Mouse (Mus musculus): ENCODE data around the gene Mospd3. TPM values are rescaled to one million over a fixed set of nuclear protein-coding genes. Genes with fewer than 3 reads are reported as not detected.

Mospd3 gene
- polyA plus RNA-seq (2015; fragmentation: Nextera tagmentation; extraction: Ambion mirVana) = 59.7 and 73.5 TPM in 2 replicates

GRCm38 (mm10) chr5:137600619-137601364, at the start of gene Mospd3:
TSS of gene Mospd3 (minus strand) at chr5:137601058.
- Histone ChIP-seq H3K4me1 (replicated peaks) (peaks cover 27% of the 10 kb centered on the region), H3K27ac (replicated peaks) (peak within 1 kb of the TSS; percentile 89), H3K4me2 (peak within 1 kb of the TSS; percentile 97), H3K36me3 (no peaks in the 10 kb centered on the region), H3K4me3 (peak within 1 kb of the TSS; percentile 87), H3K9me3 (no peaks in the 10 kb centered on the region), H3K27me3 (no peaks in the 10 kb centered on the region), H3K9ac (peak within 1 kb of the TSS; percentile 91)
- peak; percentile 96 for ATAC-seq (ENCODE audit: low FRiP score, low read depth)
- under 1% methylated on average over 41 of the region's 41 CpGs for WGBS

- Histone ChIP-seq H3K27ac (replicated peaks) (no peak overlapping the region), H3K36me3 (peaks cover 15% of the 10 kb centered on the region; the same call in 1 of the 2 replicates), H3K4me1 (replicated peaks) (peaks cover 21% of the 10 kb centered on the region), H3K4me2 (peak overlapping the region; percentile 39), H3K9ac (no peak overlapping the region), H3K9me3 (no peaks in the 10 kb centered on the region), H3K27me3 (peaks cover 22% of the 10 kb centered on the region), H3K4me3 (peak overlapping the region; percentile 6; the same call in 1 of the 2 replicates)
- WGBS = 23% methylated on average over 18 of the region's 18 CpGs
- ATAC-seq (ENCODE audit: low FRiP score, low read depth) = no peak
Measured at GRCm38 (mm10) chr5:137649669-137650571, 49.1 kb upstream of the Mospd3 start.

DNA sequence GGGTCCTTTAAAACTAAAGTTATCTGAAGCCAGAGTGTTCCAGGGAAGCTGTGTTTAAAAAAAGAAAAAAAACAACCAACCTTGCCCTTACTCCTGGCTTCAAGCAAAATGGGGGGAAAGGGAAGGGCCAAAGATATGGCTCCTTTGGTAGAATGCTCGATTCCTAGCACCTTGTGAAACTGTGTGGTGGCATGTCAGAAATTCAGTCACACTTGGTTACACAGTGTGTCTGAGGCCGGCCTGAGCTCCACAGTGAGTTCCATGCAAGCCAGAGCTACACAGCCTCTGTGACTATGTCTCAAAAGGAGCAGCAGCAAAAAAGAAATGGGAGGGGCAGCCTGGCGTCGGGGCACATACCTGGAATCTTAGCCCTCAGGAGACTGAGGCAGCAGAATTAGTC, 48.4 kb upstream of the Mospd3 start:
- Histone ChIP-seq H3K9ac (no peak overlapping the region), H3K4me3 (no peak overlapping the region), H3K27me3 (peaks cover 27% of the 10 kb centered on the region), H3K36me3 (peaks cover 13% of the 10 kb centered on the region; the same call in 1 of the 2 replicates), H3K9me3 (no peaks in the 10 kb centered on the region), H3K27ac (replicated peaks) (no peak overlapping the region), H3K4me1 (replicated peaks) (peaks cover 22% of the 10 kb centered on the region), H3K4me2 (no peak overlapping the region)
- ATAC-seq (ENCODE audit: low FRiP score, low read depth) = no peak
- WGBS = 30% methylated on average over 4 of the region's 4 CpGs

DNA sequence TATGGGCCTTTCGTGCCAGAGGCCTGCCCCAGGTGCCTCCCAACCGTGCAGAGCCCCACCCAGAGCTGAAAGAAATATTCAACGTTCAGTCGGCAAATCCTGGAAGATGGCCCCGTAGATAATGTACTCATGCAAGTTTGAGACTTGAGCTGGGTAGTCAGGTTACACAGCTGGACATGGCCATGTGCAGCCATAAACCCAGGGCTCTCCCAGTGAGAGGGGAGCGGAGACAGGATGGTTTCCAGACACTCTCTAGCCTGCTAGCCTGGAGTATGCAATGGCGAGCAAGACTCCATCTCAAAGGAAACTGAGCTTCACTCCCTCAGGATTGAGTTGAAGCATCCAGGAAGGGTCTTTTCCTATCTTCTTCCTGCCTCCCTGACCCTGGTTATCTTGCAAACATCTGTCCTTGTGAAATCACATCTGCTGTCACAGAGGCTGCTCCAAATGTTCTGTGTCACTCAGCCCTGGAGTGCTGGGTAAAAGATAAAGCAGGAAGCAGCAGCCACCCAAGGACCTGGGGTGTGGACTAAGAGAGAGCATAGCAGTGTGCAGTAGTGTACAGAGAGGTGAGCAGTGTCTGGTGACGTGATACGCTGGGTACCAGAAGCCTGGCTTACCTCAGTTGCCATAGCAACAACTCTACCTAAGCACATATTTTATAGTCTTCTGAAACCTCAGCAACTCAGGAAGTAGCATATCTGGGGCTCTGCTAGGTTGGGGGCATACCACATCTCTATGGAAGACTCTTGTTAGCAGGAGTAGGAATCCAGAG, 47.2 kb upstream of the Mospd3 start:
- Histone ChIP-seq H3K9ac (no peak overlapping the region), H3K4me1 (replicated peaks) (peaks cover 22% of the 10 kb centered on the region), H3K27me3 (peaks cover 35% of the 10 kb centered on the region), H3K9me3 (no peaks in the 10 kb centered on the region), H3K4me3 (no peak overlapping the region), H3K27ac (replicated peaks) (peak overlapping the region; percentile 34; the same call in 1 of the 2 replicates), H3K4me2 (no peak overlapping the region), H3K36me3 (peaks cover 7% of the 10 kb centered on the region; the same call in 1 of the 2 replicates)
- WGBS = 75% methylated on average over 9 of the region's 9 CpGs
- ATAC-seq (ENCODE audit: low FRiP score, low read depth) = peak; percentile 71; the same call in 1 of the 2 replicates

- H3K4me1 ChIP-seq (replicated peaks) = peaks cover 22% of the 10 kb centered on the region
- H3K4me3 ChIP-seq = peak within 1 kb of the TSS; percentile 27
- 14% methylated on average over 11 of the region's 11 CpGs for WGBS
- H3K4me2 ChIP-seq = peak within 1 kb of the TSS; percentile 49
- H3K27me3 ChIP-seq = peaks cover 37% of the 10 kb centered on the region
- H3K9me3 ChIP-seq = no peaks in the 10 kb centered on the region
- no peak within 1 kb of the TSS for H3K27ac ChIP-seq (replicated peaks)
- peaks cover 6% of the 10 kb centered on the region for H3K36me3 ChIP-seq
- ATAC-seq (ENCODE audit: low FRiP score, low read depth) = no peak
- H3K9ac ChIP-seq = 0 out of 2 replicates have a peak within 1 kb of the TSS, but pooled peaks have one; percentile 9
Measured at GRCm38 (mm10) chr5:137645652-137646091, 44.8 kb upstream of the Mospd3 start, which contains the start of gene Irs3. TSS of gene Irs3 (minus strand) at chr5:137645714.

DNA sequence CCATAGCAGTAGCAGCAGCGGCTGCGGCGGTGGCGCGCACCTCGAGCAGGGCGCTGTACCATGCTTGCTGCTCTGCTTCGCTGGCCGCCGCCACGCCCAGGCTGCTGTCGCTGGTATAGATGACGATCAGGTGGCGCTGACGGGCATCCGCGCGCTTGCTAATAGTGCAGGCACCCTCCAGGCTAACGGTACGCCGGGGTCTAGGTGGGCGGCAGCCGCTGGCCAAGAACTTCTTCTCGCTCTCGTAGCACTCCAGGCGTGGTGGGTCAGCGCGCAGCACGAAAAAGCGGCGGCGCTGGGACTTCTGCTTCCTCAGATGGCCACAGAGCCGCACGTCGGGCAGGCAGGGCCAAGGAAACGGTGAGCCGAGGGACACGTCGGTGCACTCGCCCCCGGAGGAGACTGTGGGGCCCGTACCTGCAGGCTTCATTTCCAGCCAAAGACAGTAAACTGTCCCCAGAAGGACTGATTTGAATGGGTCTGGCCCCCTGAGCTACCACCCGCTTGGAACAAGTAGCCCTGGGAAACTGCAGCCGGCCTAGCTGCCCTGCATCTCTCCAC, 44.3 kb upstream of the Mospd3 start:
- peaks cover 18% of the 10 kb centered on the region for H3K4me1 ChIP-seq (replicated peaks)
- no peak overlapping the region for H3K27ac ChIP-seq (replicated peaks)
- WGBS = 3% methylated on average over 44 of the region's 44 CpGs
- H3K27me3 ChIP-seq = peaks cover 37% of the 10 kb centered on the region
- peak overlapping the region; percentile 49 for H3K4me2 ChIP-seq
- 0 out of 2 replicates have a peak overlapping the region, but pooled peaks have one; percentile 9 for H3K9ac ChIP-seq
- H3K4me3 ChIP-seq = peak overlapping the region; percentile 27
- peaks cover 11% of the 10 kb centered on the region for H3K36me3 ChIP-seq
- ATAC-seq (ENCODE audit: low FRiP score, low read depth) = no peak
- H3K9me3 ChIP-seq = no peaks in the 10 kb centered on the region

DNA sequence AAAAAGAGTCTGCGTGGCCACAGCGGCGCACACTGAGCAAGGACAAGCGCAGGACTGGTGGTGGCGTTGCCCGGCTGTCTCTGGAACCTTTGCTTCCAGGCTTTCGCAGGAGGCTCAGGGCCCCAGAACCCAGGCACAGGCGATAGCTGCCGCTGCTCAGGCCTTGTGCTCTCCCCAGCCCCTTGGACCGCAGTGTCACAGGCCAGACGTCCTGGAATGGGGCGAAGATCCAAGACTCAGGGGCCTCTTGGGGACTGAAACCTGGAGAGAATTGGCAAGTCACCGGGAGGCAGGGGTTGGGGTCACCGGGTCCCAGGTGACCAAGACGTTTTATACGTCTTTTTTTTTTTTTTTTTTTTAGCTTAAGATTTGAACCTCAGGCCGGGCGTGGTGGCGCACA, 43.6 kb upstream of the Mospd3 start:
- ATAC-seq (ENCODE audit: low FRiP score, low read depth) = no peak
- Histone ChIP-seq H3K27me3 (peaks cover 37% of the 10 kb centered on the region), H3K9ac (no peak overlapping the region), H3K4me1 (replicated peaks) (peaks cover 13% of the 10 kb centered on the region), H3K36me3 (peaks cover 18% of the 10 kb centered on the region), H3K4me3 (no peak overlapping the region), H3K4me2 (no peak overlapping the region), H3K27ac (replicated peaks) (no peak overlapping the region), H3K9me3 (no peaks in the 10 kb centered on the region)
- 40% methylated on average over 19 of the region's 19 CpGs for WGBS

GRCm38 (mm10) chr5:137642886-137643285, 42.0 kb upstream of the Mospd3 start:
- WGBS = 56% methylated on average over 4 of the region's 4 CpGs
- H3K9ac ChIP-seq = no peak overlapping the region
- H3K4me2 ChIP-seq = no peak overlapping the region
- no peak overlapping the region for H3K27ac ChIP-seq (replicated peaks)
- ATAC-seq (ENCODE audit: low FRiP score, low read depth) = no peak
- peaks cover 31% of the 10 kb centered on the region for H3K36me3 ChIP-seq
- H3K27me3 ChIP-seq = peaks cover 37% of the 10 kb centered on the region
- no peak overlapping the region for H3K4me3 ChIP-seq
- peaks cover 8% of the 10 kb centered on the region for H3K4me1 ChIP-seq (replicated peaks)
- H3K9me3 ChIP-seq = no peaks in the 10 kb centered on the region

DNA sequence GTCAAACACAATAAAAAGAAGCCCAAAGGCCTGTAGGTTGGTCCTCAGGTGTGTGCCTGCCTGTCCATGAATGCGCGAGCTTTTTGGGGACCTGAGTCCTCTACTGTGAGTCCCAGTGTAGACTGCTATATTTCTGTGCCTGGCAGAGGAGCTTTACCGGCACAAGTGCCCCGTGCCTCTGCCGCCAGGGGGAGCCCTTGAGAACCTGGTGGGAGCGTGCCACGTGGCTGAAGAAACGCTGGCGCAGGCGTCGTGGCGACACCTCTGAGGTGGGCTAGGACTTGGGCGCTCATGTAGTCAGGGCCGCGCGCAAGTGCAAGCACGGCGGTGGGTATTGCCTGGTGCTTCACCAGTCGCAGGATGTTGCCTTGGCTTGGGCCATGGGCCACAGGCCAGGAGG, 40.2 kb upstream of the Mospd3 start, which contains the start of gene Sap25:
Gene Sap25 (plus strand): TSS at position 281 of the 400 bp plus-strand sequence.
- Histone ChIP-seq H3K4me1 (replicated peaks) (peaks cover 7% of the 10 kb centered on the region), H3K4me2 (no peak within 1 kb of the TSS), H3K9ac (no peak within 1 kb of the TSS), H3K9me3 (no peaks in the 10 kb centered on the region), H3K4me3 (no peak within 1 kb of the TSS), H3K27me3 (peaks cover 26% of the 10 kb centered on the region), H3K27ac (replicated peaks) (no peak within 1 kb of the TSS), H3K36me3 (peaks cover 49% of the 10 kb centered on the region)
- WGBS = 91% methylated on average over 19 of the region's 19 CpGs
- ATAC-seq (ENCODE audit: low FRiP score, low read depth) = peak; percentile 17; the same call in 1 of the 2 replicates

DNA sequence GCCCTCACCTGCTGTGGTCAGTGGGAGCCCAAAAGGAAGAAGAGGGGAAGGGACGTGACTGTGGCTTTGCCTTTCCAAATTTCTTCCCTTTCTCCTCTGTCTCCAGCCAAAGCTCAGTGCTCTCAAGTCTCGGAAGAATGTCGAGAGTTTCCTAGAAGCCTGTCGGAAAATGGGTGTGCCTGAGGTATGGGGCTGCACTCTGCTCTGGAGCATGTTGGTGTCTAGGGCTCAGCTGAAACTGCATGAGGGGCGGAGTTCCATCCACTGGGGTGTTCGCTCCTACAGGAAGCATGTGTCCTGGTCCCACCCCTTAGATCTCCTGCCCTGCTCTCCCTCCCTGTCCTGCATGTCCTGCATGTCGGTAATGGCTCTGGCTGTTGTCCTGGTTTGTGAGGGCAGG, 38.6 kb upstream of the Mospd3 start:
- whole genome bisulfite sequencing = 88% methylated on average over 7 of the region's 7 CpGs
- H3K36me3 ChIP-seq = peaks cover 59% of the 10 kb centered on the region
- H3K9me3 ChIP-seq = no peaks in the 10 kb centered on the region
- H3K4me2 ChIP-seq = no peak overlapping the region
- H3K9ac ChIP-seq = no peak overlapping the region
- H3K4me1 ChIP-seq (replicated peaks) = no peaks in the 10 kb centered on the region
- H3K27me3 ChIP-seq = peaks cover 12% of the 10 kb centered on the region; the same call in 1 of the 2 replicates
- ATAC-seq (ENCODE audit: low FRiP score, low read depth) = no peak
- H3K4me3 ChIP-seq = no peak overlapping the region
- H3K27ac ChIP-seq (replicated peaks) = no peak overlapping the region
